Mouse (Mus musculus) liver, postnatal 0 days (tissue): ENCODE results near the gene Raver1.

Source experiments
- CTCF ChIP-seq: sonication (generic); IDR thresholded peaks from 2 replicates; pipeline ENCODE4 v1.5.1; 2016; ENCODE audit warnings: antibody characterized with exemption, low read depth
- EP300 ChIP-seq: IDR thresholded peaks from 2 replicates; pipeline ENCODE4 v1.6.1; 2016; ENCODE audit warnings: antibody characterized with exemption, low read depth, mild to moderate bottlenecking

- TF ChIP-seq CTCF (no peak), EP300 (no peak)
Observed at GRCm38 (mm10) chr9:21104814-21105213, 13.0 kb upstream of the Raver1 start.
